Comparison of ENCODE assay signal across 11 mouse cellular contexts in the genomic region with DNA sequence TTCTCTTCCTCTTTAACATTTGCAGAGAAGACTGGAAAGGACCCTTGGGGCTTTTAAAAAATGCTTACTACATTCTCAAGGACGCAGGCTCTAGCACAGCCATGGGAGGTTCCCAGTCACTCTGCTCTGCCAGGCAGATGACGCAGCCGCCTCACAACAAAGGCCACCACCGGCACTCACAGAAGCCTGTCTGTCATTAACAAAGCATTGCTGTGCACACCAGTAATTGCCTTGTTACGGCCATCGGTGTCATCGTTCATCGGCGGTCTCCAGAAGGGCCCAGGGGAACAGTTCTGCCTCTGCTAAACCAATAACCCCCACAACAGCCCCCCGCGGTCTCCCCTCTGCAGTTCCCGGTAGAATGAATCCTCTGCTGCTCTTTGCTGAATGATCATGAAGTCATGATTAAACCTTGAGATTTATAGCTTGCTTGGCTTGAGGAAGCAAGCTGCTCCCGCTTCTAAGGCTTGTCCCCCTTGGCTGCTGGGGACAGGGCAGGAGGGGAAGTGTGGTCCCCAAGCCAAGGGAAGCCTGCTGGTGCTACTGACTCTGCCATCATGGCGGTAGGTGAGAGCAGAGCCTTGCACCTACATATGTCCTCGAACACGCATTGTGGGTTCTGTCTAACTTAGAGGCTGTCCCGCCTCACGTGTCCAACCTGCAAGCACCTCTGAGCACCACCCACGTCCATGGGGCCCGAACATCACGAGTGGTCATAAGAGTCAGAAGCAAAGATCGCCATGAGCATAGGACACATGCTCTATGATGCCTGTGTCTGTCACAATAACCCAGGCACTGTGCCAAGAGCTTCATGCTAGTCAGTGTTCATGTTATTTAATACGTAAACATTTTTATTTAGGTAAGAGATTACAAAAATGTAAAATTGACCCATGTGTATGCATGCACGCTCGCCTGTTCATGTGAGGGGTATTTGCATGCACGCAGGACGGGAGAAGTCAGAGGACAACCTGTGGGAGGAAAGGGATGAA. TPM values are rescaled to one million over a fixed set of nuclear protein-coding genes. Genes with fewer than 3 reads are reported as not detected.
DNase-seq lines count a peak whose midpoint lies in the region; ATAC-seq and TF ChIP-seq lines count a peak whose summit lies in the region.
"Had no signal": no experiment of that assay in that cellular context is flagged by ENCODE, and none has a peak within 500 bp of the region (broad histone marks: within the 10 kb centered on the region; RNA-seq: fewer than 3 reads in every experiment).

No protein-coding gene starts in this region.

- no peak for DNase-seq in heart, postnatal 0 days (ENCODE audit: low spot score)
- no peak for DNase-seq in heart, adult 18-20 months
- DNase-seq in adrenal gland, adult 2 months, result peak; percentile 86
- DNase-seq in midbrain, embryonic 14.5 days, result peak; percentile 78
- no peak for DNase-seq in left cerebral cortex, postnatal 36 days (ENCODE audit: low spot score in 2 of 2)
- no peak for DNase-seq in spleen, postnatal 4 days (ENCODE audit: low spot score in 2 of 2)
- DNase-seq: cerebellum, adult 11-12 months had no signal

- H3K9ac ChIP-seq in heart, postnatal 0 days (replicated peaks; ENCODE audit: low read depth, low read length), result no peak overlapping the region
- peak overlapping the region; percentile 25; the same call in 1 of the 2 replicates for H3K9ac ChIP-seq in forebrain, embryonic 12.5 days
- H3K9ac ChIP-seq in midbrain, embryonic 14.5 days (replicated peaks; ENCODE audit: low read length), result peak overlapping the region; percentile 31; the same call in 1 of the 2 replicates
- H3K9ac ChIP-seq: liver, embryonic 14.5 days had no signal

- H3K27ac ChIP-seq in heart, postnatal 0 days (ENCODE audit: low read depth), result peak overlapping the region; percentile 11; the same call in 1 of the 2 replicates
- peak overlapping the region; percentile 68 for H3K27ac ChIP-seq in forebrain, embryonic 12.5 days
- H3K27ac ChIP-seq in midbrain, embryonic 14.5 days (replicated peaks; ENCODE audit: low read depth, low read length), result peak overlapping the region; percentile 80
- H3K27ac ChIP-seq: liver, embryonic 14.5 days had no signal

- no peak for ATAC-seq in heart, postnatal 0 days (ENCODE audit: insufficient read depth, low read depth)
- ATAC-seq in forebrain, embryonic 12.5 days (ENCODE audit: low FRiP score), result peak; percentile 84
- peak; percentile 46; the same call in 1 of the 2 replicates for ATAC-seq in midbrain, embryonic 14.5 days (ENCODE audit: low FRiP score, low TSS enrichment)
- ATAC-seq in erythroid progenitor cell, adult 5-6 weeks (replicated peaks; ENCODE audit: low FRiP score, poor library complexity, severe bottlenecking), result no peak

- no peaks in the 10 kb centered on the region for H3K27me3 ChIP-seq in heart, postnatal 0 days (ENCODE audit: control insufficient read depth, insufficient read depth, low read length)
- H3K27me3 ChIP-seq in forebrain, embryonic 12.5 days, result peaks cover 90% of the 10 kb centered on the region
- no peaks in the 10 kb centered on the region for H3K27me3 ChIP-seq in midbrain, embryonic 14.5 days (ENCODE audit: control insufficient read depth, insufficient read depth, low read length)

- H3K36me3 ChIP-seq in heart, postnatal 0 days (replicated peaks; ENCODE audit: control insufficient read depth, insufficient read depth, low read length), result no peaks in the 10 kb centered on the region
- no peaks in the 10 kb centered on the region for H3K36me3 ChIP-seq in forebrain, embryonic 12.5 days (replicated peaks)
- H3K36me3 ChIP-seq in midbrain, embryonic 14.5 days (ENCODE audit: control insufficient read depth, insufficient read depth, low read length), result no peaks in the 10 kb centered on the region

- 61% methylated on average over 27 of the region's 27 CpGs for WGBS in heart, postnatal 0 days
- 52% methylated on average over 27 of the region's 27 CpGs for WGBS in forebrain, embryonic 12.5 days
- 42% methylated on average over 27 of the region's 27 CpGs for WGBS in midbrain, embryonic 14.5 days

- no peak overlapping the region; the same call in 1 of the 2 replicates for H3K4me2 ChIP-seq in heart, postnatal 0 days (ENCODE audit: low read depth, low read length)
- peak overlapping the region; percentile 24 for H3K4me2 ChIP-seq in forebrain, embryonic 12.5 days
- peak overlapping the region; percentile 35 for H3K4me2 ChIP-seq in midbrain, embryonic 14.5 days (ENCODE audit: low read length)

- intact Hi-C loops in left cerebral cortex, postnatal 36 days (cut with DNase I), result no loop called here

- no peak for TF ChIP-seq EP300 in heart, postnatal 0 days (IDR thresholded peaks at IDR 0.05; ENCODE audit: low read depth)

- no peak for TF ChIP-seq CTCF in heart, postnatal 0 days (IDR thresholded peaks at IDR 0.05; ENCODE audit: low read depth)

- no peaks in the 10 kb centered on the region for H3K9me3 ChIP-seq in heart, postnatal 0 days (replicated peaks; ENCODE audit: control insufficient read depth, low read length)
- no peaks in the 10 kb centered on the region for H3K9me3 ChIP-seq in forebrain, embryonic 12.5 days
- no peaks in the 10 kb centered on the region for H3K9me3 ChIP-seq in midbrain, embryonic 14.5 days (ENCODE audit: control insufficient read depth, low read length)

- H3K4me1 ChIP-seq in heart, postnatal 0 days (ENCODE audit: control insufficient read depth, insufficient read depth), result no peaks in the 10 kb centered on the region
- H3K4me1 ChIP-seq in forebrain, embryonic 12.5 days, result peaks cover 16% of the 10 kb centered on the region
- H3K4me1 ChIP-seq in midbrain, embryonic 14.5 days (ENCODE audit: control insufficient read depth, insufficient read depth, low read length), result peaks cover 15% of the 10 kb centered on the region

- no peak overlapping the region for H3K4me3 ChIP-seq in heart, postnatal 0 days (ENCODE audit: low read depth, low read length)
- no peak overlapping the region for H3K4me3 ChIP-seq in forebrain, embryonic 12.5 days (replicated peaks)
- no peak overlapping the region for H3K4me3 ChIP-seq in midbrain, embryonic 14.5 days (replicated peaks; ENCODE audit: low read depth, low read length)

RNA-seq across cellular contexts. Expression of a gene that starts 38.0 kb away (rescaled TPM):
- not detected in 2 replicates for total RNA-seq in heart, postnatal 0 days (2014; rRNA removed; ENCODE audit: low replicate concordance)
- polyA plus RNA-seq in heart, postnatal 0 days (2015; fragmentation: Nextera tagmentation; extraction: Ambion mirVana), result 0.11 and 0.18 TPM in 2 replicates
- total RNA-seq in heart, adult 18-20 months (2021), result under 1 TPM in 1 of 2 experiments, not detected in 1; 0.51 TPM
- total RNA-seq in adrenal gland, adult 2 months (2021), result under 1 TPM in 1 of 2 experiments, not detected in 1; 0.37 TPM
- polyA plus RNA-seq in adrenal gland, adult 2 months (2012; rRNA removed), result 0.16 TPM in 1 of 2 replicates, not detected in the other
- 0.19 and 0.26 TPM in 2 replicates for polyA plus RNA-seq in forebrain, embryonic 12.5 days (2016; fragmentation: Nextera tagmentation; extraction: Ambion mirVana)
- 1.1 and 1.3 TPM in 2 replicates for polyA plus RNA-seq in midbrain, embryonic 14.5 days (2014; fragmentation: Nextera tagmentation; extraction: Ambion mirVana)
- not detected in 2 replicates for total RNA-seq in erythroid progenitor cell, adult 5-6 weeks (2015; ENCODE audit: low replicate concordance)
- total RNA-seq in erythroid progenitor cell, adult 5-6 weeks (2017; ENCODE audit: low replicate concordance), result not detected in 2 replicates
- total RNA-seq in left cerebral cortex, postnatal 36 days (2021), result under 1 TPM in 1 of 2 experiments, not detected in 1; 0.35 TPM
- total RNA-seq: hematopoietic stem cell, adult 5-6 weeks had no signal

RNA-seq across cellular contexts. Expression of a gene that starts 43.2 kb away (rescaled TPM):
- total RNA-seq in heart, postnatal 0 days (2014; rRNA removed; ENCODE audit: low replicate concordance), result 1.6 and 2.8 TPM in 2 replicates
- 3.3 and 3.7 TPM in 2 replicates for polyA plus RNA-seq in heart, postnatal 0 days (2015; fragmentation: Nextera tagmentation; extraction: Ambion mirVana)
- 1 to 10 TPM; 7.0 to 7.5 TPM for total RNA-seq in heart, adult 18-20 months (2021)
- total RNA-seq in adrenal gland, adult 2 months (2021), result 10 to 100 TPM in 1 of 2 experiments, 1 to 10 TPM in 1; 9.8 to 12.5 TPM
- 2.7 and 3.0 TPM in 2 replicates for polyA plus RNA-seq in adrenal gland, adult 2 months (2012; rRNA removed)
- 10.9 and 12.5 TPM in 2 replicates for polyA plus RNA-seq in forebrain, embryonic 12.5 days (2016; fragmentation: Nextera tagmentation; extraction: Ambion mirVana)
- polyA plus RNA-seq in midbrain, embryonic 14.5 days (2014; fragmentation: Nextera tagmentation; extraction: Ambion mirVana), result 6.9 and 7.4 TPM in 2 replicates
- 10.8 and 30.6 TPM in 2 replicates for total RNA-seq in erythroid progenitor cell, adult 5-6 weeks (2015; ENCODE audit: low replicate concordance)
- total RNA-seq in erythroid progenitor cell, adult 5-6 weeks (2017; ENCODE audit: low replicate concordance), result 17.8 TPM in 2 replicates
- total RNA-seq in left cerebral cortex, postnatal 36 days (2021), result 10 to 100 TPM in 1 of 2 experiments, 1 to 10 TPM in 1; 8.8 to 12.0 TPM

Comparison
In these comparisons a context has a peak if more than half of its experiments do, and no peak if none do; other contexts are left out.
1. ATAC-seq: peak in forebrain, embryonic 12.5 days (single experiment) and midbrain, embryonic 14.5 days (single experiment); none in heart, postnatal 0 days (single experiment) and erythroid progenitor cell, adult 5-6 weeks (single experiment).
2. DNase-seq: peak in adrenal gland, adult 2 months (single experiment) and midbrain, embryonic 14.5 days (single experiment); none in heart, postnatal 0 days (single experiment), heart, adult 18-20 months (0 of 2), left cerebral cortex, postnatal 36 days (0 of 2) and spleen, postnatal 4 days (0 of 2).
3. H3K27ac ChIP-seq: peak in every context shown above with its lines; median percentile 80 in midbrain, embryonic 14.5 days; 68 in forebrain, embryonic 12.5 days; 11 in heart, postnatal 0 days.